Mouse (Mus musculus): Measurements from ENCODE around the gene Asb4.

DNA sequence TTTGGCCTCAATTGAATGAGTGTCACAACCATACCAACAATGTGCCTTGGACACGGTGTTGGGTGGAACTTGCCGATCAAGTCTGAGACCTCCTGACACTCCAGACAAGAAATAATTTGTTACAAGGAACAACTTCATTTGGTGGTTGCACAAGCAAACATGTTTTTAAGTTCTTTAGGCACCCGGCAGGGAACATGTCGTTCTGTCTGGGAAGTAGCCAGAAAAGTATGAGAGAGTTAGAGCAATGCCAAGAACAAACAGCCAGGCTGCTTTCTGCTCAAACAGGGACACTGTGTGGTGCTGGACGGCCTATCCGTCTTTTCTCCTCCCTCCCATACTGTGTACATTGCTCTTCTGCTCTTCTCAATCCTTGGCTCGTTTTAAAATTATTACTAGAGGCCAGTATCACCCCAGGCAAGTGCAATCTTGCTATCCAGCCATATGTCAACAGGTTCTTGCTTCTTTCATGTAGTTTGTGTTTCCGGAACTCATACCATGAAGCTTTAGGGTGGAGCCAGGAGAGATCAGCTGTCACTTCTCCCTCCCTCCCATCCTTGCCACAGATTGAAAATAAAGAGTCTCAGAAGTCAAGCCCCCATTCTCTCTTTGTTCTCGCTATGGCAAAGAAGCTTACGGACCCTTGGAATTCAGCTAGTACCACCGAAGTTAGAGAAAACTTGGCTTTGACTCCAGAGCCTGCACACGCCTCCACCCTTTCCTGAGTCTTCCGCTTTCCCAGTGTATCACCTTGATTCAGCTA, 60.1 kb downstream of the Asb4 start:
- TF ChIP-seq CTCF (IDR thresholded peaks at IDR 0.05; ENCODE audit: control insufficient read depth, insufficient read depth, insufficient read length) (no peak), USF1 (IDR thresholded peaks at IDR 0.05; ENCODE audit: low read depth) (no peak), MAX (IDR thresholded peaks at IDR 0.05) (no peak), MYOD1 (IDR thresholded peaks at IDR 0.05; ENCODE audit: control insufficient read depth, insufficient read length, low read depth) (no peak), CEBPB (IDR thresholded peaks at IDR 0.05; ENCODE audit: low read depth) (no peak)
